ENCODE assay signal across 8 mouse cellular contexts in genomic region chr12:117035243-117035642, GRCm38 (mm10).
DNase-seq lines count a peak whose midpoint lies in the region; ATAC-seq and TF ChIP-seq lines count a peak whose summit lies in the region.

No protein-coding gene starts in this region.

- H3K9me3 ChIP-seq in ES-Bruce4 (replicated peaks; ENCODE audit: control insufficient read depth, insufficient read depth, low read length, poor library complexity, severe bottlenecking), result no peaks in the 10 kb centered on the region
- no peaks in the 10 kb centered on the region for H3K9me3 ChIP-seq in embryonic facial prominence, embryonic 13.5 days
- no peaks in the 10 kb centered on the region for H3K9me3 ChIP-seq in hindbrain, embryonic 12.5 days (replicated peaks)
- no peaks in the 10 kb centered on the region for H3K9me3 ChIP-seq in lung, postnatal 0 days (ENCODE audit: low read length)

- no peak overlapping the region for H3K9ac ChIP-seq in ES-Bruce4 (ENCODE audit: low read depth, poor library complexity, severe bottlenecking)
- H3K9ac ChIP-seq in embryonic facial prominence, embryonic 13.5 days, result no peak overlapping the region
- no peak overlapping the region for H3K9ac ChIP-seq in hindbrain, embryonic 12.5 days
- H3K9ac ChIP-seq in lung, postnatal 0 days (replicated peaks; ENCODE audit: low read depth), result no peak overlapping the region

- H3K4me3 ChIP-seq in ES-Bruce4 (ENCODE audit: low read depth, low read length), result no peak overlapping the region
- no peak overlapping the region for H3K4me3 ChIP-seq in embryonic facial prominence, embryonic 13.5 days
- H3K4me3 ChIP-seq in hindbrain, embryonic 12.5 days, result no peak overlapping the region
- no peak overlapping the region for H3K4me3 ChIP-seq in lung, postnatal 0 days (ENCODE audit: low read depth, low read length)

- no peak overlapping the region for H3K4me2 ChIP-seq in embryonic facial prominence, embryonic 13.5 days
- H3K4me2 ChIP-seq in hindbrain, embryonic 12.5 days (replicated peaks), result no peak overlapping the region
- no peak overlapping the region for H3K4me2 ChIP-seq in lung, postnatal 0 days (replicated peaks; ENCODE audit: low read depth, low read length)

- H3K27ac ChIP-seq in ES-Bruce4 (ENCODE audit: insufficient read depth, low read length), result no peak overlapping the region
- no peak overlapping the region for H3K27ac ChIP-seq in embryonic facial prominence, embryonic 13.5 days
- no peak overlapping the region for H3K27ac ChIP-seq in hindbrain, embryonic 12.5 days
- no peak overlapping the region for H3K27ac ChIP-seq in lung, postnatal 0 days (ENCODE audit: low read length)

- ATAC-seq in embryonic facial prominence, embryonic 13.5 days (ENCODE audit: insufficient number of reproducible peaks, insufficient read depth, low FRiP score, low TSS enrichment, low read depth), result 0 out of 2 replicates have a peak, but pooled peaks have one; percentile 41
- peak; percentile 40; the same call in 1 of the 2 replicates for ATAC-seq in hindbrain, embryonic 12.5 days (ENCODE audit: low FRiP score)
- peak; percentile 70 for ATAC-seq in lung, postnatal 0 days

- no peak for TF ChIP-seq POLR2A in ES-Bruce4 (IDR thresholded peaks at IDR 0.05; ENCODE audit: insufficient read depth, low read length)

- 9% methylated on average over 2 of the region's 2 CpGs for WGBS in embryonic facial prominence, embryonic 13.5 days
- 7% methylated on average over 2 of the region's 2 CpGs for WGBS in hindbrain, embryonic 12.5 days
- 3% methylated on average over 2 of the region's 2 CpGs for WGBS in lung, postnatal 0 days

- no peaks in the 10 kb centered on the region for H3K27me3 ChIP-seq in ES-Bruce4 (ENCODE audit: control insufficient read depth, insufficient read depth, low read length, poor library complexity, severe bottlenecking)
- H3K27me3 ChIP-seq in embryonic facial prominence, embryonic 13.5 days, result no peaks in the 10 kb centered on the region
- no peaks in the 10 kb centered on the region for H3K27me3 ChIP-seq in hindbrain, embryonic 12.5 days
- no peaks in the 10 kb centered on the region for H3K27me3 ChIP-seq in lung, postnatal 0 days (replicated peaks; ENCODE audit: insufficient read depth, low read length)

- peak; percentile 78 for DNase-seq in adrenal gland, postnatal 14 days
- DNase-seq in layer of hippocampus, adult 8-10 months (ENCODE audit: low spot score in 2 of 2), result peak; percentile 43 to 71
- peak; percentile 75 for DNase-seq in lung, postnatal 0 days (ENCODE audit: low spot score)
- DNase-seq in ovary, postnatal 14 days (ENCODE audit: low spot score), result peak; percentile 46
- DNase-seq in urinary bladder, postnatal 4 days (ENCODE audit: low spot score in 2 of 2), result peak; percentile 32 to 67

- no peak for TF ChIP-seq EP300 in ES-Bruce4 (IDR thresholded peaks at IDR 0.05; ENCODE audit: insufficient read depth, low read depth, low read length)
- TF ChIP-seq EP300 in lung, postnatal 0 days (IDR thresholded peaks at IDR 0.05), result no peak

- TF ChIP-seq CTCF in ES-Bruce4 (IDR thresholded peaks at IDR 0.05; ENCODE audit: low read depth, low read length), result peak; percentile 79
- TF ChIP-seq CTCF in lung, postnatal 0 days (IDR thresholded peaks at IDR 0.05), result peak; percentile 90

- H3K36me3 ChIP-seq in ES-Bruce4 (ENCODE audit: control insufficient read depth, insufficient read depth, low read length, poor library complexity, severe bottlenecking), result no peaks in the 10 kb centered on the region
- H3K36me3 ChIP-seq in embryonic facial prominence, embryonic 13.5 days, result no peaks in the 10 kb centered on the region
- no peaks in the 10 kb centered on the region for H3K36me3 ChIP-seq in hindbrain, embryonic 12.5 days
- no peaks in the 10 kb centered on the region for H3K36me3 ChIP-seq in lung, postnatal 0 days (ENCODE audit: insufficient read depth, low read length)

- H3K4me1 ChIP-seq in ES-Bruce4 (ENCODE audit: control insufficient read depth, insufficient read depth, low read length), result peaks cover 2% of the 10 kb centered on the region
- no peaks in the 10 kb centered on the region for H3K4me1 ChIP-seq in embryonic facial prominence, embryonic 13.5 days
- H3K4me1 ChIP-seq in hindbrain, embryonic 12.5 days, result peaks cover 6% of the 10 kb centered on the region; the same call in 1 of the 2 replicates
- H3K4me1 ChIP-seq in lung, postnatal 0 days (ENCODE audit: insufficient read depth, low read depth, low read length), result no peaks in the 10 kb centered on the region
